In the genomic region with DNA sequence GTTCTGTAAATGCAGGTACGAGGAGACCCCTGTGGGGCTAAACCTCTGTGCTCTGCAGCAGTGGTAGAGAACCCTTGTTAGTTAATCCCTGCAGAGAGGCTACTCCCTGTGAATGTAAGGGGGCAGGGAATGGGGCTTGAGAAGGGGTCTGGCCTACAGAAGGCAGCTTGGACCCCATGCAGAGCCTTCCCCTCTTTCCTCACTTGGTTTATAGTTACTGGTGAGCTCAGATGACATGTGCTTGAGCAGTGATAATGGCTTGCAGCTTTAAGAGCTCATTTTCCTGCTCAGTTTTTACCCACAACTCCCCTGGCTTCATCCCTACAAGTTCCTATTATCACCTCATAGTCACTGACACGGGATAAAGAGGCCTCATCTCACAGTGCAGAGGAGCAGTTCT, we compare ENCODE assay signal across 26 mouse cellular contexts. TPM values are rescaled to one million over a fixed set of nuclear protein-coding genes. Genes with fewer than 3 reads are reported as not detected.
A peak's percentile ranks its signal among the peaks of the same experiment; 100 is the strongest.
DNase-seq lines count a peak whose midpoint lies in the region; ATAC-seq and TF ChIP-seq lines count a peak whose summit lies in the region.
"Had no signal": no experiment of that assay in that cellular context is flagged by ENCODE, and none has a peak within 500 bp of the region (broad histone marks: within the 10 kb centered on the region; RNA-seq: fewer than 3 reads in every experiment).

No protein-coding gene starts in this region.

- H3K9ac ChIP-seq in limb, embryonic 13.5 days, result no peak overlapping the region
- H3K9ac ChIP-seq: embryonic facial prominence, embryonic 13.5 days; embryonic facial prominence, embryonic 15.5 days; forebrain, embryonic 12.5 days had no signal

- no peaks in the 10 kb centered on the region for H3K4me1 ChIP-seq in heart, embryonic 10.5 days
- H3K4me1 ChIP-seq in limb, embryonic 13.5 days, result peaks cover 5% of the 10 kb centered on the region; the same call in 1 of the 2 replicates
- H3K4me1 ChIP-seq in limb, embryonic 10.5 days, result peaks cover 7% of the 10 kb centered on the region
- H3K4me1 ChIP-seq: forebrain, embryonic 12.5 days had no signal

- H3K4me2 ChIP-seq in limb, embryonic 13.5 days (replicated peaks), result no peak overlapping the region
- H3K4me2 ChIP-seq: embryonic facial prominence, embryonic 13.5 days; embryonic facial prominence, embryonic 15.5 days; forebrain, embryonic 12.5 days had no signal

- 30% methylated on average over 2 of the region's 2 CpGs for WGBS in heart, embryonic 10.5 days
- 28% methylated on average over 2 of the region's 2 CpGs for WGBS in limb, embryonic 13.5 days
- 42% methylated on average over 2 of the region's 2 CpGs for WGBS in limb, embryonic 10.5 days

- intact Hi-C loops in gastrocnemius, adult 2 months (cut with DNase I), result no loop called here

- H3K27me3 ChIP-seq in heart, embryonic 10.5 days (ENCODE audit: insufficient read depth, poor library complexity, severe bottlenecking), result no peaks in the 10 kb centered on the region
- H3K27me3 ChIP-seq in limb, embryonic 13.5 days, result no peaks in the 10 kb centered on the region
- H3K27me3 ChIP-seq in limb, embryonic 10.5 days (ENCODE audit: low read depth, poor library complexity, severe bottlenecking), result no peaks in the 10 kb centered on the region
- H3K27me3 ChIP-seq: CH12.LX; embryonic facial prominence, embryonic 13.5 days; embryonic facial prominence, embryonic 15.5 days; forebrain, embryonic 12.5 days; Patski had no signal

- H3K36me3 ChIP-seq in heart, embryonic 10.5 days, result no peaks in the 10 kb centered on the region
- H3K36me3 ChIP-seq in limb, embryonic 13.5 days, result no peaks in the 10 kb centered on the region
- no peaks in the 10 kb centered on the region for H3K36me3 ChIP-seq in limb, embryonic 10.5 days
- H3K36me3 ChIP-seq: embryonic facial prominence, embryonic 13.5 days; embryonic facial prominence, embryonic 15.5 days; forebrain, embryonic 10.5 days; forebrain, embryonic 12.5 days; G1E had no signal

- DNase-seq in heart, adult 11 months, result peak; percentile 39
- no peak for DNase-seq in heart, embryonic 10.5 days (ENCODE audit: low spot score)
- no peak for DNase-seq in limb, embryonic 10.5 days (ENCODE audit: low spot score)
- DNase-seq in gastrocnemius, adult 2 months, result no peak
- DNase-seq: adrenal gland, adult 8-10 months; adrenal gland, postnatal 14 days; adrenal gland, postnatal 36 days; B cell, adult 2 months; cerebellum, adult 11-12 months; cerebellum, adult 2 months; cerebellum, adult 9-10 months; cerebellum, postnatal 10 days; cerebellum, postnatal 25 days had no signal

- ATAC-seq in limb, embryonic 13.5 days (ENCODE audit: low FRiP score, low read depth), result peak; percentile 57; the same call in 1 of the 2 replicates
- ATAC-seq: activated CD4-positive, CD25-positive, alpha-beta regulatory T cell, adult 4 months; CD4-positive, CD25-positive, alpha-beta regulatory T cell, adult 4 months; forebrain, embryonic 14.5 days; forebrain, embryonic 16.5 days; Patski had no signal

- no peak overlapping the region for H3K4me3 ChIP-seq in heart, embryonic 10.5 days
- no peak overlapping the region for H3K4me3 ChIP-seq in limb, embryonic 13.5 days
- H3K4me3 ChIP-seq in limb, embryonic 10.5 days, result no peak overlapping the region
- H3K4me3 ChIP-seq in gastrocnemius, adult 2 months, result no peak overlapping the region
- H3K4me3 ChIP-seq: embryonic facial prominence, embryonic 13.5 days; embryonic facial prominence, embryonic 15.5 days; erythroblast, embryonic 14.5 days; forebrain, embryonic 10.5 days; forebrain, embryonic 12.5 days had no signal

- no peaks in the 10 kb centered on the region for H3K9me3 ChIP-seq in heart, embryonic 10.5 days
- no peaks in the 10 kb centered on the region for H3K9me3 ChIP-seq in limb, embryonic 13.5 days
- no peaks in the 10 kb centered on the region for H3K9me3 ChIP-seq in limb, embryonic 10.5 days (replicated peaks)
- H3K9me3 ChIP-seq: embryonic facial prominence, embryonic 13.5 days; embryonic facial prominence, embryonic 15.5 days; forebrain, embryonic 10.5 days; forebrain, embryonic 12.5 days had no signal

- H3K27ac ChIP-seq in heart, embryonic 10.5 days, result no peak overlapping the region
- H3K27ac ChIP-seq in limb, embryonic 13.5 days, result no peak overlapping the region
- no peak overlapping the region for H3K27ac ChIP-seq in limb, embryonic 10.5 days
- H3K27ac ChIP-seq in gastrocnemius, adult 2 months, result no peak overlapping the region
- H3K27ac ChIP-seq: embryonic facial prominence, embryonic 13.5 days; embryonic facial prominence, embryonic 15.5 days; forebrain, embryonic 10.5 days; forebrain, embryonic 12.5 days had no signal

- TF ChIP-seq CTCF in gastrocnemius, adult 2 months (IDR thresholded peaks at IDR 0.05), result no peak

RNA-seq across cellular contexts. Expression of a gene that starts 40.6 kb away (rescaled TPM):
- 5.1 and 8.8 TPM in 2 replicates for polyA plus RNA-seq in heart, embryonic 10.5 days (2016; fragmentation: Nextera tagmentation; extraction: Ambion mirVana)
- polyA plus RNA-seq in limb, embryonic 13.5 days (2015; fragmentation: Nextera tagmentation; extraction: Ambion mirVana), result 2.3 and 2.7 TPM in 2 replicates
- 0.20 and 0.31 TPM in 2 replicates for polyA plus RNA-seq in limb, embryonic 10.5 days (2016; fragmentation: Nextera tagmentation; extraction: Ambion mirVana)
- 1 to 10 TPM; 1.7 to 3.2 TPM for total RNA-seq in gastrocnemius, adult 2 months (2021)
- total RNA-seq: CH12.LX had no signal
- polyA plus RNA-seq: activated CD4-positive, CD25-positive, alpha-beta regulatory T cell, adult 4 months; erythroblast, embryonic 14.5 days; forebrain, embryonic 10.5 days; G1E had no signal
